Mouse (Mus musculus) neural tube, embryonic 13.5 days (tissue): Measurements from ENCODE around the gene Thra. TPM values are rescaled to one million over a fixed set of nuclear protein-coding genes. Genes with fewer than 3 reads are reported as not detected.

ENCODE experiments used
- ATAC-seq: fragments of 200-750 bp; cut with Nextera tagmentation; 2 replicates; pipeline ENCODE4 v1.8.0; 2017; ENCODE audit warnings: low read depth, mild to moderate bottlenecking, moderate TSS enrichment, moderate library complexity
- H3K27ac ChIP-seq: fragments of 300-500 bp; sonication (generic); replicated peaks from 2 replicates; pipeline ENCODE4 v1.5.1; 2015; ENCODE audit warnings: moderate library complexity, mild to moderate bottlenecking, inconsistent platforms
- H3K27me3 ChIP-seq: fragments of 300-500 bp; sonication (generic); 2 replicates; pipeline ENCODE4 v1.6.1; 2015; ENCODE audit warnings: mild to moderate bottlenecking, inconsistent platforms
- H3K36me3 ChIP-seq: fragments of 300-500 bp; sonication (generic); 2 replicates; pipeline ENCODE4 v1.6.1; 2015; ENCODE audit warnings: mild to moderate bottlenecking, inconsistent platforms
- H3K4me1 ChIP-seq: fragments of 300-500 bp; sonication (generic); replicated peaks from 2 replicates; pipeline ENCODE4 v1.6.1; 2015; ENCODE audit warnings: inconsistent platforms
- H3K4me2 ChIP-seq: fragments of 300-500 bp; sonication (generic); 2 replicates; pipeline ENCODE4 v1.6.1; 2015; ENCODE audit warnings: inconsistent platforms, mild to moderate bottlenecking, moderate library complexity
- H3K4me3 ChIP-seq: fragments of 300-500 bp; sonication (generic); 2 replicates; pipeline ENCODE4 v1.5.1; 2015; ENCODE audit warnings: mild to moderate bottlenecking, inconsistent platforms
- H3K9ac ChIP-seq: fragments of 300-500 bp; sonication (generic); 2 replicates; pipeline ENCODE4 v1.6.1; 2015; ENCODE audit warnings: moderate library complexity, mild to moderate bottlenecking, inconsistent platforms
- H3K9me3 ChIP-seq: fragments of 300-500 bp; sonication (generic); 2 replicates; pipeline ENCODE4 v1.6.1; 2016; ENCODE audit warnings: inconsistent platforms
- WGBS: fragments of 180-500 bp; shearing (Covaris S2); methylation state at CpG from one replicate; pipeline ENCODE4 v1.1.7; 2015; 5-methylcytosine and 5-hydroxymethylcytosine counted together
- polyA plus RNA-seq: library from polyadenylated mRNA; unstranded; fragments of >200 nt; fragmentation: Nextera tagmentation; extraction: Ambion mirVana; gene quantifications from 2 replicates; pipeline ENCODE4 v1.2.1, GENCODE M21; 2015

Thra gene
- polyA plus RNA-seq, 1 experiment from 2014 or later: 94.4 TPM

GRCm38 (mm10) chr11:98748506-98749416 is 8.3 kb downstream of the Thra start:
- WGBS: 11% methylated on average over 15 of the region's 15 CpGs
- peak overlapping the region; percentile 96 for H3K4me2 ChIP-seq
- peak overlapping the region; percentile 25 for H3K4me3 ChIP-seq
- ATAC-seq: peak; percentile 38; the same call in 1 of the 2 replicates
- H3K27ac ChIP-seq: peak overlapping the region; percentile 98
- no peaks in the 10 kb centered on the region for H3K9me3 ChIP-seq
- peaks cover 99% of the 10 kb centered on the region for H3K4me1 ChIP-seq
- no peaks in the 10 kb centered on the region for H3K27me3 ChIP-seq
- peaks cover 8% of the 10 kb centered on the region for H3K36me3 ChIP-seq
- H3K9ac ChIP-seq: peak overlapping the region; percentile 76

- 13% methylated on average over 5 of the region's 5 CpGs for WGBS
- peak overlapping the region; percentile 96 for H3K4me2 ChIP-seq
- H3K36me3 ChIP-seq: peaks cover 17% of the 10 kb centered on the region
- peaks cover 99% of the 10 kb centered on the region for H3K4me1 ChIP-seq
- H3K27me3 ChIP-seq: no peaks in the 10 kb centered on the region
- peak overlapping the region; percentile 98 for H3K27ac ChIP-seq
- peak overlapping the region; percentile 25 for H3K4me3 ChIP-seq
- no peaks in the 10 kb centered on the region for H3K9me3 ChIP-seq
- peak overlapping the region; percentile 76 for H3K9ac ChIP-seq
- ATAC-seq: peak; percentile 55
These were observed 9.3 kb downstream of the Thra start for GRCm38 (mm10) chr11:98749716-98750115.

- Histone ChIP-seq H3K4me1 (peaks cover 96% of the 10 kb centered on the region), H3K27ac (peak overlapping the region; percentile 98), H3K27me3 (no peaks in the 10 kb centered on the region), H3K4me3 (peak overlapping the region; percentile 11), H3K4me2 (peak overlapping the region; percentile 96), H3K9me3 (no peaks in the 10 kb centered on the region), H3K36me3 (peaks cover 23% of the 10 kb centered on the region), H3K9ac (peak overlapping the region; percentile 76)
- 9% methylated on average over 17 of the region's 17 CpGs for WGBS
- ATAC-seq: peak; percentile 62
These were observed 10.1 kb downstream of the Thra start for GRCm38 (mm10) chr11:98750351-98751201.

GRCm38 (mm10) chr11:98751221-98751782 is 10.9 kb downstream of the Thra start:
- Histone ChIP-seq H3K27ac (peak overlapping the region; percentile 98), H3K27me3 (no peaks in the 10 kb centered on the region), H3K4me2 (peak overlapping the region; percentile 96), H3K36me3 (peaks cover 30% of the 10 kb centered on the region), H3K4me1 (peaks cover 88% of the 10 kb centered on the region), H3K9me3 (no peaks in the 10 kb centered on the region), H3K4me3 (peak overlapping the region; percentile 11; the same call in 1 of the 2 replicates), H3K9ac (peak overlapping the region; percentile 76)
- peak; percentile 41 for ATAC-seq
- 22% methylated on average over 6 of the region's 6 CpGs for WGBS

GRCm38 (mm10) chr11:98752562-98753140 is 12.2 kb downstream of the Thra start:
- Histone ChIP-seq H3K27ac (peak overlapping the region; percentile 98), H3K27me3 (no peaks in the 10 kb centered on the region), H3K9ac (peak overlapping the region; percentile 18; the same call in 1 of the 2 replicates), H3K4me3 (no peak overlapping the region), H3K4me2 (no peak overlapping the region), H3K36me3 (peaks cover 43% of the 10 kb centered on the region), H3K9me3 (no peaks in the 10 kb centered on the region), H3K4me1 (peaks cover 76% of the 10 kb centered on the region)
- 85% methylated on average over 10 of the region's 10 CpGs for WGBS
- ATAC-seq: no peak

- WGBS: 93% methylated on average over 5 of the region's 5 CpGs
- Histone ChIP-seq H3K4me3 (no peak overlapping the region), H3K4me1 (peaks cover 70% of the 10 kb centered on the region), H3K9me3 (no peaks in the 10 kb centered on the region), H3K27me3 (no peaks in the 10 kb centered on the region), H3K4me2 (no peak overlapping the region), H3K36me3 (peaks cover 48% of the 10 kb centered on the region), H3K27ac (no peak overlapping the region), H3K9ac (no peak overlapping the region)
- no peak for ATAC-seq
These were observed 12.8 kb downstream of the Thra start for GRCm38 (mm10) chr11:98753264-98753663.

- no peaks in the 10 kb centered on the region for H3K9me3 ChIP-seq
- WGBS: 74% methylated on average over 9 of the region's 9 CpGs
- peak overlapping the region; percentile 59 for H3K27ac ChIP-seq
- no peak overlapping the region for H3K4me3 ChIP-seq
- peaks cover 61% of the 10 kb centered on the region for H3K4me1 ChIP-seq
- no peak for ATAC-seq
- H3K27me3 ChIP-seq: no peaks in the 10 kb centered on the region
- H3K4me2 ChIP-seq: 0 out of 2 replicates have a peak overlapping the region, but pooled peaks have one; percentile 4
- H3K36me3 ChIP-seq: peaks cover 56% of the 10 kb centered on the region
- H3K9ac ChIP-seq: peak overlapping the region; percentile 43; the same call in 1 of the 2 replicates
These were observed 13.7 kb downstream of the Thra start for GRCm38 (mm10) chr11:98754151-98754620.

- 0 out of 2 replicates have a peak overlapping the region, but pooled peaks have one; percentile 43 for H3K9ac ChIP-seq
- no peaks in the 10 kb centered on the region for H3K9me3 ChIP-seq
- H3K4me2 ChIP-seq: 0 out of 2 replicates have a peak overlapping the region, but pooled peaks have one; percentile 4
- peaks cover 56% of the 10 kb centered on the region for H3K36me3 ChIP-seq
- peaks cover 56% of the 10 kb centered on the region for H3K4me1 ChIP-seq
- H3K27me3 ChIP-seq: no peaks in the 10 kb centered on the region
- 20% methylated on average over 7 of the region's 7 CpGs for WGBS
- peak overlapping the region; percentile 59 for H3K27ac ChIP-seq
- ATAC-seq: no peak
- no peak overlapping the region for H3K4me3 ChIP-seq
These were observed 14.3 kb downstream of the Thra start for GRCm38 (mm10) chr11:98754621-98755181.

GRCm38 (mm10) chr11:98755726-98756380 is 15.4 kb downstream of the Thra start:
- H3K9ac ChIP-seq: no peak overlapping the region
- H3K27ac ChIP-seq: no peak overlapping the region
- peaks cover 44% of the 10 kb centered on the region for H3K4me1 ChIP-seq
- ATAC-seq: no peak
- no peak overlapping the region for H3K4me3 ChIP-seq
- peaks cover 68% of the 10 kb centered on the region for H3K36me3 ChIP-seq
- H3K9me3 ChIP-seq: no peaks in the 10 kb centered on the region
- no peaks in the 10 kb centered on the region for H3K27me3 ChIP-seq
- no peak overlapping the region for H3K4me2 ChIP-seq
- 93% methylated on average over 6 of the region's 6 CpGs for WGBS

- no peak for ATAC-seq
- no peaks in the 10 kb centered on the region for H3K27me3 ChIP-seq
These were observed 16.3 kb downstream of the Thra start for GRCm38 (mm10) chr11:98756711-98757110.

More at GRCm38 (mm10) chr11:98756711-98757110, 16.3 kb downstream of the Thra start:
- Histone ChIP-seq H3K36me3 (peaks cover 76% of the 10 kb centered on the region), H3K9me3 (no peaks in the 10 kb centered on the region), H3K4me3 (no peak overlapping the region), H3K4me1 (peaks cover 36% of the 10 kb centered on the region), H3K9ac (peak overlapping the region; percentile 17; the same call in 1 of the 2 replicates), H3K27ac (no peak overlapping the region), H3K4me2 (no peak overlapping the region)
- WGBS: 91% methylated on average over 12 of the region's 12 CpGs
